Mouse (Mus musculus): ENCODE measurements at regions not wholly inside any gene's neighbourhood (a gene's known extent, or its start where the extent isn't known, plus 50 kb on each side); places are given as distances from the start of the nearest gene placed in this dataset.

- TF ChIP-seq CTCF (IDR thresholded peaks at IDR 0.05; ENCODE audit: borderline replicate concordance, extremely low read depth, insufficient read depth, insufficient read length) = no peak
- TF ChIP-seq POLR2A (IDR thresholded peaks at IDR 0.05; ENCODE audit: borderline replicate concordance, extremely low read depth, insufficient read depth, insufficient read length, poor library complexity, severe bottlenecking) = no peak
These were observed 284.3 kb upstream of the Marcks start for GRCm38 (mm10) chr10:37423047-37423446.
